ENCODE assay signal across 8 mouse cellular contexts in the genomic region with DNA sequence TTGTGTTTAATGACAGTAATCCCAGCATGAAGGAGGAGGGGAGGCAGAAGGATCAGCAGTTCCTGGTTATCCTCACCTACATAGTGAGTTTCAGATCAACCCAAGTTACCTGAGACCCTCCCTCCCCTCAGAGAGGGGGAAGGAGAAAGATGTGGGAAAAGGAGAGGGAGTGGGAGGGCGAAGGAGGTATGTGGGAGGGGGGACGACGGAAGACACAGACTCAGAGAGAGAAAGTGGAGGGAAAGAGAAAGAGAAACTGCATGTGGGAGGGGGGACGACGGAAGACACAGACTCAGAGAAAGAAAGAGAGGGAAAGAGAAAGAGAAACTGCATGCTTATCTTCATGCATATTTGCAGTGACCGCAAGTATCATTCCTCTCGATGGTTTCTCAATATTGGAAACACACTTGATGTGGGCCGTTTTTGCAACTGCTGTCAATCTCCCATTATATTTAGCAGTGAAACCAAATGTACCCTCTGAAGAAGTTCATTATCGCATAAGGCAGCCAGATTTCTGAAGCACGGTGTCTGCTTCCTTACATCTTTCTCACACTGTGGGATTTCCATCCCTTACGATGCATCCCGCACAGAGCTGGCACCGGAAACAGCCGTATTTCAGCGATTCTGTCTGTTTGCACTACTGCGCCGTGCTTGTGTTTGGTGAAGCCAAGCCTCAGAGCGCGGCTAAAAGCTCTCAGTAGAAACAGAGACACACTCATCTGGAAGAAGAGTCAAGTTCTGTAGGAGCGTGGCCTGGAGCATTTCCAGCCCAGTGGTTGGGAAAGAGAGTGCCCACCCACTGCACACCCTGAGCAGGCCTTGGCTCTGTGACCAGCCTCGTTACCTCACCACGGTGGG. TPM values are rescaled to one million over a fixed set of nuclear protein-coding genes. Genes with fewer than 3 reads are reported as not detected.
DNase-seq lines count a peak whose midpoint lies in the region; ATAC-seq and TF ChIP-seq lines count a peak whose summit lies in the region.

No protein-coding gene starts in this region.

- no peaks in the 10 kb centered on the region for H3K4me1 ChIP-seq in testis, adult 2 months (ENCODE audit: control insufficient read depth, insufficient read depth, low read length)
- H3K4me1 ChIP-seq in intestine, embryonic 16.5 days (ENCODE audit: control insufficient read depth, insufficient read depth, low read length) = 0 out of 2 replicates have a peak, but pooled peaks cover 3% of the 10 kb centered on the region

- H3K9me3 ChIP-seq in intestine, embryonic 16.5 days (ENCODE audit: control insufficient read depth, low read length) = no peaks in the 10 kb centered on the region

- WGBS in intestine, embryonic 16.5 days = 63% methylated on average over 22 of the region's 22 CpGs

- no peaks in the 10 kb centered on the region for H3K27me3 ChIP-seq in testis, adult 2 months (ENCODE audit: control insufficient read depth, insufficient read depth, low read length)
- H3K27me3 ChIP-seq in intestine, embryonic 16.5 days (replicated peaks; ENCODE audit: control insufficient read depth, insufficient read depth, low read length) = no peaks in the 10 kb centered on the region

- no peak for ATAC-seq in intestine, embryonic 16.5 days
- ATAC-seq in megakaryocyte progenitor cell, adult 5-6 weeks (replicated peaks; ENCODE audit: poor library complexity) = no peak

- no peaks in the 10 kb centered on the region for H3K36me3 ChIP-seq in testis, adult 2 months (ENCODE audit: control insufficient read depth, insufficient read depth, low read length)
- H3K36me3 ChIP-seq in intestine, embryonic 16.5 days (ENCODE audit: control insufficient read depth, insufficient read depth, low read length) = no peaks in the 10 kb centered on the region

- DNase-seq in gastrocnemius, postnatal 10 days = peak; percentile 12
- DNase-seq in gastrocnemius, adult 18-20 months (ENCODE audit: low spot score) = no peak
- no peak for DNase-seq in testis, postnatal 14 days (ENCODE audit: low spot score)
- peak; percentile 35 for DNase-seq in lung, postnatal 36 days
- no peak for DNase-seq in natural killer cell, adult 2 months (ENCODE audit: low spot score in 2 of 2)

- no peak overlapping the region; the same call in 1 of the 2 replicates for H3K9ac ChIP-seq in intestine, embryonic 16.5 days (ENCODE audit: low read depth, low read length)

- TF ChIP-seq CTCF in testis, adult 2 months (IDR thresholded peaks at IDR 0.05; ENCODE audit: control insufficient read depth, insufficient read depth, insufficient replicate concordance, low read depth, low read length) = no peak

- peak overlapping the region; percentile 20 for H3K4me2 ChIP-seq in intestine, embryonic 16.5 days (ENCODE audit: low read depth, low read length)

- no peak for TF ChIP-seq POLR2A in testis, adult 2 months (IDR thresholded peaks at IDR 0.05; ENCODE audit: control insufficient read depth, low read depth, low read length)

- H3K4me3 ChIP-seq in testis, adult 2 months (ENCODE audit: control insufficient read depth, low read depth, low read length) = peak overlapping the region; percentile 54
- no peak overlapping the region; the same call in 1 of the 2 replicates for H3K4me3 ChIP-seq in intestine, embryonic 16.5 days (ENCODE audit: low read length)

- no peak overlapping the region for H3K27ac ChIP-seq in testis, adult 2 months (ENCODE audit: control insufficient read depth, insufficient read depth, low read depth, low read length)
- no peak overlapping the region for H3K27ac ChIP-seq in intestine, embryonic 16.5 days (ENCODE audit: low read length)

RNA-seq across cellular contexts. Expression of a gene that starts 58.6 kb away (rescaled TPM):
- 100 to 1,000 TPM; 124 to 136 TPM for total RNA-seq in gastrocnemius, postnatal 10 days (2021)
- total RNA-seq in gastrocnemius, adult 18-20 months (2021) = 100 to 1,000 TPM; 217 to 238 TPM
- polyA plus RNA-seq in testis, adult 2 months (2012; rRNA removed) = 2.1 and 2.3 TPM in 2 replicates
- 9.5 and 10.9 TPM in 2 replicates for polyA plus RNA-seq in intestine, embryonic 16.5 days (2015; fragmentation: Nextera tagmentation; extraction: Ambion mirVana)
- total RNA-seq in megakaryocyte progenitor cell, adult 5-6 weeks (2015) = not detected in 2 replicates
- not detected in 2 replicates for total RNA-seq in megakaryocyte progenitor cell, adult 5-6 weeks (2017)

Comparison
In these comparisons a context has a peak if more than half of its experiments do, and no peak if none do; other contexts are left out.
1. DNase-seq: peak in gastrocnemius, postnatal 10 days (single experiment) and lung, postnatal 36 days (single experiment); none in gastrocnemius, adult 18-20 months (single experiment), testis, postnatal 14 days (single experiment) and natural killer cell, adult 2 months (0 of 2).
2. RNA of a gene that starts 58.6 kb away (total RNA-seq): 217 to 238 TPM in gastrocnemius, adult 18-20 months and 124 to 136 TPM in gastrocnemius, postnatal 10 days; not detected in megakaryocyte progenitor cell, adult 5-6 weeks; every median in the first group is over 100 times any median in the second.